Mouse (Mus musculus) heart, embryonic 10.5 days (tissue): ENCODE results near the gene Milr1. TPM values are rescaled to one million over a fixed set of nuclear protein-coding genes. Genes with fewer than 3 reads are reported as not detected.
A peak's percentile ranks its signal among the peaks of the same experiment; 100 is the strongest.

Experiments
- DNase-seq: peaks from one replicate; pipeline ENCODE4 v3.0.0-alpha.2; 2017; ENCODE audit warnings: low spot score
- H3K27ac ChIP-seq: fragments of 300-500 bp; sonication (generic); 2 replicates; pipeline ENCODE4 v1.5.1; 2016; ENCODE audit warnings: mild to moderate bottlenecking
- H3K27me3 ChIP-seq: fragments of 300-500 bp; sonication (generic); 2 replicates; pipeline ENCODE4 v1.6.1; 2016; ENCODE audit warnings: mild to moderate bottlenecking; ENCODE audit not compliant: poor library complexity, insufficient read depth, severe bottlenecking
- H3K36me3 ChIP-seq: fragments of 300-500 bp; sonication (generic); 2 replicates; pipeline ENCODE4 v1.6.1; 2016; ENCODE audit warnings: mild to moderate bottlenecking, moderate library complexity
- H3K4me1 ChIP-seq: fragments of 300-500 bp; sonication (generic); 2 replicates; pipeline ENCODE4 v1.6.1; 2016; ENCODE audit warnings: mild to moderate bottlenecking
- H3K4me3 ChIP-seq: fragments of 300-500 bp; sonication (generic); 2 replicates; pipeline ENCODE4 v1.5.1; 2016; ENCODE audit warnings: mild to moderate bottlenecking, moderate library complexity
- H3K9me3 ChIP-seq: fragments of 300-500 bp; sonication (generic); 2 replicates; pipeline ENCODE4 v1.6.1; 2016; ENCODE audit warnings: mild to moderate bottlenecking, moderate library complexity
- WGBS: fragments of 180-500 bp; shearing (Covaris S2); methylation state at CpG from one replicate; pipeline ENCODE4 v1.1.7; 2016; 5-methylcytosine and 5-hydroxymethylcytosine counted together
- microRNA-seq: library from miRNA; unstranded; fragments of <30 nt; microRNA quantifications from one replicate; pipeline ENCODE4, GENCODE M21; 2017
- polyA plus RNA-seq: library from polyadenylated mRNA; unstranded; fragments of >200 nt; fragmentation: Nextera tagmentation; extraction: Ambion mirVana; gene quantifications from 2 replicates; pipeline ENCODE4 v1.2.1, GENCODE M21; 2016

Milr1 gene
- polyA plus RNA-seq, 1 experiment from 2014 or later: 1.2 TPM

- WGBS: 91% methylated on average over 7 of the region's 7 CpGs
- DNase-seq: no peak
- H3K4me1 ChIP-seq: peaks cover 7% of the 10 kb centered on the region
- peaks cover 88% of the 10 kb centered on the region for H3K36me3 ChIP-seq
- no peaks in the 10 kb centered on the region for H3K27me3 ChIP-seq
- no peak overlapping the region for H3K27ac ChIP-seq
- no peaks in the 10 kb centered on the region for H3K9me3 ChIP-seq
- no peak overlapping the region for H3K4me3 ChIP-seq
Observed at GRCm38 (mm10) chr11:106812410-106813136, 61.5 kb downstream of the Milr1 start.

- H3K27me3 ChIP-seq: no peaks in the 10 kb centered on the region
- H3K4me1 ChIP-seq: peaks cover 13% of the 10 kb centered on the region
- 75% methylated on average over 14 of the region's 14 CpGs for WGBS
- DNase-seq: no peak
- no peaks in the 10 kb centered on the region for H3K9me3 ChIP-seq
- H3K4me3 ChIP-seq: no peak overlapping the region
- H3K27ac ChIP-seq: no peak overlapping the region
- peaks cover 98% of the 10 kb centered on the region for H3K36me3 ChIP-seq
Observed at GRCm38 (mm10) chr11:106814601-106815320, 63.7 kb downstream of the Milr1 start.

- DNase-seq: no peak
- H3K27ac ChIP-seq: no peak overlapping the region
- H3K4me1 ChIP-seq: peaks cover 13% of the 10 kb centered on the region
- no peaks in the 10 kb centered on the region for H3K9me3 ChIP-seq
- H3K4me3 ChIP-seq: no peak overlapping the region
- H3K27me3 ChIP-seq: no peaks in the 10 kb centered on the region
- H3K36me3 ChIP-seq: peaks cover 96% of the 10 kb centered on the region
- 85% methylated on average over 2 of the region's 2 CpGs for WGBS
Observed at GRCm38 (mm10) chr11:106815331-106815730, 64.3 kb downstream of the Milr1 start.

GRCm38 (mm10) chr11:106815761-106816160 is 64.7 kb downstream of the Milr1 start:
- DNase-seq: no peak
- peaks cover 95% of the 10 kb centered on the region for H3K36me3 ChIP-seq
- H3K9me3 ChIP-seq: no peaks in the 10 kb centered on the region
- no peak overlapping the region for H3K27ac ChIP-seq
- H3K27me3 ChIP-seq: no peaks in the 10 kb centered on the region
- H3K4me1 ChIP-seq: peaks cover 13% of the 10 kb centered on the region
- 76% methylated on average over 2 of the region's 2 CpGs for WGBS
- H3K4me3 ChIP-seq: no peak overlapping the region

GRCm38 (mm10) chr11:106816316-106816715 is 65.3 kb downstream of the Milr1 start:
- Histone ChIP-seq H3K27ac (no peak overlapping the region), H3K9me3 (no peaks in the 10 kb centered on the region), H3K36me3 (peaks cover 91% of the 10 kb centered on the region), H3K4me3 (no peak overlapping the region), H3K4me1 (peaks cover 13% of the 10 kb centered on the region), H3K27me3 (no peaks in the 10 kb centered on the region)
- WGBS: 79% methylated on average over 7 of the region's 7 CpGs
- no peak for DNase-seq

- 92% methylated on average over 3 of the region's 3 CpGs for WGBS
Observed at GRCm38 (mm10) chr11:106817156-106817555, 66.1 kb downstream of the Milr1 start.

GRCm38 (mm10) chr11:106817808-106818207 is 66.8 kb downstream of the Milr1 start:
- H3K27me3 ChIP-seq: no peaks in the 10 kb centered on the region

More at GRCm38 (mm10) chr11:106817156-106817555, 66.1 kb downstream of the Milr1 start:
- Histone ChIP-seq H3K4me3 (no peak overlapping the region), H3K27ac (no peak overlapping the region), H3K27me3 (no peaks in the 10 kb centered on the region), H3K36me3 (peaks cover 86% of the 10 kb centered on the region), H3K4me1 (peaks cover 13% of the 10 kb centered on the region), H3K9me3 (no peaks in the 10 kb centered on the region)
- DNase-seq: no peak

GRCm38 (mm10) chr11:106818341-106818740 is 67.3 kb downstream of the Milr1 start:
- Histone ChIP-seq H3K36me3 (peaks cover 85% of the 10 kb centered on the region), H3K9me3 (no peaks in the 10 kb centered on the region), H3K27me3 (no peaks in the 10 kb centered on the region), H3K27ac (no peak overlapping the region), H3K4me3 (no peak overlapping the region), H3K4me1 (peaks cover 13% of the 10 kb centered on the region)
- 63% methylated on average over 9 of the region's 9 CpGs for WGBS
- no peak for DNase-seq

More at GRCm38 (mm10) chr11:106817808-106818207, 66.8 kb downstream of the Milr1 start:
- Histone ChIP-seq H3K9me3 (no peaks in the 10 kb centered on the region), H3K36me3 (peaks cover 86% of the 10 kb centered on the region), H3K4me1 (peaks cover 13% of the 10 kb centered on the region), H3K27ac (no peak overlapping the region), H3K4me3 (no peak overlapping the region)
- no peak for DNase-seq
- 93% methylated on average over 6 of the region's 6 CpGs for WGBS

Small RNA genes lying within 50 kb of the gene (microRNA-seq; reads per million reads assigned to microRNA genes)
- gene Gm25994 (not detected), gene Mir3064 (12.1 reads per million, percentile 26 among the genes with 10 or more reads in this experiment)

Other genes starting within 250 kb of the Milr1 start
- 12.5 and 17.9 TPM in 2 replicates for gene Tex2, start 137.8 kb upstream of the Milr1 start, polyA plus RNA-seq
- 40.6 and 56.0 TPM in 2 replicates for gene Pecam1, start 598 bp upstream of the Milr1 start, polyA plus RNA-seq
- 9.4 and 9.9 TPM in 2 replicates for gene Polg2, start 28.3 kb downstream of the Milr1 start, polyA plus RNA-seq
- gene Ddx5, start 38.0 kb downstream of the Milr1 start, polyA plus RNA-seq: 203 and 259 TPM in 2 replicates
- gene Cep95, start 38.0 kb downstream of the Milr1 start, polyA plus RNA-seq: 15.8 and 18.3 TPM in 2 replicates
- gene Smurf2, start 169.5 kb downstream of the Milr1 start, polyA plus RNA-seq: 9.1 and 11.4 TPM in 2 replicates
- 431 and 488 TPM in 2 replicates for gene Kpna2, start 248.3 kb downstream of the Milr1 start, polyA plus RNA-seq